Mouse (Mus musculus) pancreas, adult 10 weeks (tissue): ENCODE measurements around the gene Prph. TPM values are rescaled to one million over a fixed set of nuclear protein-coding genes. Genes with fewer than 3 reads are reported as not detected.

Source experiments
- polyA plus RNA-seq: library from polyadenylated mRNA; stranded (reverse); fragments of 350-450 nt; fragmentation: Illumina TruSeq; extraction: RNeasy Lipid Tissue Mini Kit (QIAGEN cat#74804); gene quantifications from one replicate; pipeline ENCODE4 v1.2.3, GENCODE M21; 2015; ENCODE audit warnings: low read depth, low replicate concordance; ENCODE audit not compliant: insufficient read depth

Gene Prph
- 3.3 TPM for polyA plus RNA-seq

DNA sequence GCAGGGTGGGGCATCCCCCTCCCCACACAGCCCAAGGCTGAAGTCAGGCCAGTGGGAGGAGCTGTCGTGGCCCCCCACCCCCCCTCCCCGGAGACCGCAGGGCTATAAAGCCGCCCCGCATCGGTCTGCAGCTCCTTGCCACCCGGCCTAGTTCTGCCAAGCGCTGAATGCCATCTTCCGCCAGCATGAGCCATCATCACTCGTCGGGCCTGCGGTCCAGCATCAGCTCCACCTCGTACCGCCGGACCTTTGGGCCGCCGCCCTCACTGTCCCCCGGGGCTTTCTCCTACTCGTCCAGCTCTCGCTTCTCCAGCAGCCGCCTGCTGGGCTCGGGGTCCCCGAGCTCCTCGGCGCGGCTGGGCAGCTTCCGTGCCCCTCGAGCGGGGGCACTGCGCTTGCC lies at the start of gene Prph:
Gene Prph, plus strand, starts transcription at position 135 of the 400 bp plus-strand sequence.

DNA sequence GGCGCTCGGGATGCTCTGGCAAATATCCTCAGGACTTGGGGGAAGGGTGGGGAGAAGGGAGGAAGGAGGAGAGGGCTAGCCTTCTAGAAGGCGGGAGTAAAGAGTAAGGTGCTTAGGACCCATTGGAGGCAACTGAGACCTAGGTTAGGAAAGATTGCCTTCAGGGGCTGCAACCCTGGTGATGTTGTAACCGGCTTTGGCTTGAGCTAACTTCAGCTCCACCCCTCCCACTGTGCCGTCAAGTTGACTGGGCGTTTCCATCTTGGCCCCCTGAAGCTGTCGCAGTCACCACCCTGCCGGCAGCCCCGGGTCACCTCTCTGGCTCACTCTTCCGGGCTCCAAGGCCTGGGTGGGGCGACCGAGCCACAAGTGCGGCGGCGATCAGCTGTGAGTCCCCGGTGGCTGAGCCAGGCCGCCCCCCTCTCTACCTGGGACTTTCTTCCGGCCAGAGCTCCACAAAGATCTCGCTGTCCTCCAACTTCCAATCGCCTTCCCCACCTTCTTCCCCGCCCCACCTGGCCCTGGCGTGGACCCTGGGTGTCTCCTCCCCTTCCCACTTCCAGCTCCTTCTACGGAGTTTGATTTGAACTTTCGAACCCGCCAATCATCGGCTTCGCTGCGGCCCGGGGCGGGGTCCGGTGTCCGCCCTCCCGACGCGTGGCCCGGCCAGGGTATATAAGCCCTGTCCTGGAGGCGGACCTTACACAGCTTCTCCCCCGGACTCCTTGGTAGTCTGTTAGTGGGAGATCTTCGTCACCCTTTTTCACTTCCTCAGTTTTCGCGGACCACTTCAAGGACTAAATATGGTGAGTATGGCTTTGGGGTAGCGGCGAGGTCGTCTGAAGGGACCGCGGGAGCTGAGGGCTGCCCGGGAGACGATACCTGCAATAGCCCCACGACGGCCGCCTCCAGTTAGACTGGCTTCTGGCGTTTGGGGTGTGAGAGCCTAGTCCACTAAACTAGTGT lies 25.1 kb upstream of the Prph start, which contains the start of gene Tuba1c:
Gene Tuba1c, plus strand, starts transcription at position 273 of the 966 bp plus-strand sequence.

GRCm38 (mm10) chr15:99074019-99074599 lies 19.1 kb downstream of the Prph start, which contains the start of gene Troap:
Gene Troap (plus strand): TSS chr15:99074575.

GRCm38 (mm10) chr15:99087253-99088075 lies 32.5 kb downstream of the Prph start, which contains the start of gene C1ql4:
Gene C1ql4 (minus strand): TSS chr15:99087817.

DNA sequence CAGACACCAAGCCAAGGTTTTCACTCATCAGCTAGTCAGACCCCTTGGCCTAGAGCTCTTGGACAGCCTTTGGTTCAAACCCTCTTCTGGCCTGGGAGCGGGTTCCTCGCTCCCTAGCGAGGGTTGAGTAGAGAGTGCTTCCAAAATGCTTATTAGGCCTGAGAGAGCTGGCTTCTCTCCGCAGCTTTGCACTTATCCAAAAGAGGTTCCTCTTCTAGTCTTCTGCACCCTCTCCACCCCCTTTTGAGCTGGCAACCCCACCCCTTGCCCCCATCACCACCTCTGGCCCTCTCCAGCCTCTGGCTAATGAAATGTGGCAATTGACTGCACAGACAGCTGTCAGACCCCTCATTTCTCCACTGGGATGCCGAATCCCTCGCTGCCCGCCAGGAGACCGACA lies 37.9 kb downstream of the Prph start, which contains the start of gene Dnajc22:
Gene Dnajc22, plus strand, starts transcription at position 301 of the 400 bp plus-strand sequence.

Other genes with a start within 250 kb of the Prph start
- gene Ddn, start 245.7 kb upstream of the Prph start, polyA plus RNA-seq: not detected
- 11.2 TPM for gene Prkag1, start 223.7 kb upstream of the Prph start, polyA plus RNA-seq
- 12.0 TPM for gene Kmt2d, start 184.0 kb upstream of the Prph start, polyA plus RNA-seq
- 0.92 TPM for gene Rhebl1, start 160.6 kb upstream of the Prph start, polyA plus RNA-seq
- gene Dhh, start 156.6 kb upstream of the Prph start, polyA plus RNA-seq: 0.87 TPM
- gene Lmbr1l, start 136.9 kb upstream of the Prph start, polyA plus RNA-seq: 9.3 TPM
- gene Tuba1b, start 120.6 kb upstream of the Prph start, polyA plus RNA-seq: 83.4 TPM
- not detected for gene Gm49450, start 101.6 kb upstream of the Prph start, polyA plus RNA-seq
- 66.0 TPM for gene Tuba1a, start 101.5 kb upstream of the Prph start, polyA plus RNA-seq
- 14.2 TPM for gene Tuba1c, start 25.3 kb upstream of the Prph start, polyA plus RNA-seq
- gene Troap, start 19.4 kb downstream of the Prph start, polyA plus RNA-seq: 0.35 TPM
- not detected for gene C1ql4, start 32.6 kb downstream of the Prph start, polyA plus RNA-seq
- gene Dnajc22, start 38.0 kb downstream of the Prph start, polyA plus RNA-seq: 0.72 TPM
- 1.5 TPM for gene Spats2, start 70.7 kb downstream of the Prph start, polyA plus RNA-seq
- 0.70 TPM for gene Kcnh3, start 169.7 kb downstream of the Prph start, polyA plus RNA-seq
- 14.0 TPM for gene Mcrs1, start 196.8 kb downstream of the Prph start, polyA plus RNA-seq
- gene Prpf40b, start 239.9 kb downstream of the Prph start, polyA plus RNA-seq: 33.0 TPM
- gene Fam186b, start 240.7 kb downstream of the Prph start, polyA plus RNA-seq: not detected